Comparison of ENCODE assay signal across 8 mouse cellular contexts in the genomic region with DNA sequence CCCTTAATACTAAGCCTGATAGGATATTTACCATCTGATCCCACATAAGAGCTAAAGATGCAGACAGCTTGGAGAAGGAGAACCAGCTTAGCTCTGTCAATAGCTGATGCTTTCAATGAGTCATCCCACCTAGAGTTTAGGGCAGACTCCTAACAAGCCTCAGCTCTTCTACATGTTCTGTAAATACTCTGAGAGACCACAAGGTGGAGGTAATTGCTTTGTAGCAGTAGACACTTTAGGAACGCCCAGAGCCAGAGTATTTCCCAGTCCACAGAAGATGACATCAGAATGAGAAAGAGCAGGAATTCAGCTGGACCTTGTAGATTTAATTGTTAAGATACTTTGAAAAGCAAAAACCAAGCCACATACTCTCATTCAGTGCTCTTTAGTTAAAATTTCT.
DNase-seq lines count a peak whose midpoint lies in the region; ATAC-seq lines count a peak whose summit lies in the region.

No protein-coding gene starts in this region.

- H3K9ac ChIP-seq in heart, embryonic 12.5 days: no peak overlapping the region
- no peak overlapping the region for H3K9ac ChIP-seq in kidney, embryonic 14.5 days (ENCODE audit: low read depth, low read length)

- no peaks in the 10 kb centered on the region for H3K9me3 ChIP-seq in heart, embryonic 12.5 days (replicated peaks)
- H3K9me3 ChIP-seq in kidney, embryonic 14.5 days (ENCODE audit: control insufficient read depth, low read length): no peaks in the 10 kb centered on the region

- WGBS in heart, embryonic 12.5 days: 0% methylated on average over 1 of the region's 1 CpGs
- 2% methylated on average over 1 of the region's 1 CpGs for WGBS in kidney, embryonic 14.5 days

- no peak for ATAC-seq in heart, embryonic 12.5 days (ENCODE audit: insufficient number of reproducible peaks, low FRiP score)
- ATAC-seq in kidney, embryonic 14.5 days (ENCODE audit: low FRiP score, low TSS enrichment): peak; percentile 49; the same call in 1 of the 2 replicates
- ATAC-seq in inflammation-experienced regulatory T-cells, adult 6 months: no peak

- no peak overlapping the region for H3K4me3 ChIP-seq in heart, embryonic 12.5 days
- H3K4me3 ChIP-seq in kidney, embryonic 14.5 days (ENCODE audit: low read length): no peak overlapping the region

- no peak overlapping the region for H3K4me2 ChIP-seq in heart, embryonic 12.5 days
- H3K4me2 ChIP-seq in kidney, embryonic 14.5 days (replicated peaks; ENCODE audit: low read depth, low read length): no peak overlapping the region

- no peaks in the 10 kb centered on the region for H3K27me3 ChIP-seq in heart, embryonic 12.5 days (replicated peaks)
- no peaks in the 10 kb centered on the region for H3K27me3 ChIP-seq in kidney, embryonic 14.5 days (ENCODE audit: control insufficient read depth, insufficient read depth, low read length)

- H3K4me1 ChIP-seq in heart, embryonic 12.5 days (replicated peaks): no peaks in the 10 kb centered on the region
- H3K4me1 ChIP-seq in kidney, embryonic 14.5 days (ENCODE audit: control insufficient read depth, insufficient read depth, low read length): no peaks in the 10 kb centered on the region

- DNase-seq in heart, postnatal 4 days: peak; percentile 7
- DNase-seq in 416B (ENCODE audit: low read depth) (peak; percentile 78), WW6 (ENCODE audit: low read depth, low spot score) (peak; percentile 24)
- no peak for DNase-seq in T-cell, adult 2 months (ENCODE audit: low spot score)
- no peak for DNase-seq in testis, postnatal 14 days (ENCODE audit: low spot score)

- H3K27ac ChIP-seq in heart, embryonic 12.5 days (ENCODE audit: poor library complexity, severe bottlenecking): no peak overlapping the region
- no peak overlapping the region for H3K27ac ChIP-seq in kidney, embryonic 14.5 days (ENCODE audit: low read depth, low read length)

- H3K36me3 ChIP-seq in heart, embryonic 12.5 days: no peaks in the 10 kb centered on the region
- H3K36me3 ChIP-seq in kidney, embryonic 14.5 days (ENCODE audit: control insufficient read depth, insufficient read depth, low read length): no peaks in the 10 kb centered on the region

Comparison
In these comparisons a context has a peak if more than half of its experiments do, and no peak if none do; other contexts are left out.
1. DNase-seq: peak in heart, postnatal 4 days (single experiment), 416B (single experiment) and WW6 (single experiment); none in T-cell, adult 2 months (single experiment) and testis, postnatal 14 days (single experiment).